Mouse (Mus musculus): ENCODE results near the gene Wfdc10.

Wfdc10 gene

DNA sequence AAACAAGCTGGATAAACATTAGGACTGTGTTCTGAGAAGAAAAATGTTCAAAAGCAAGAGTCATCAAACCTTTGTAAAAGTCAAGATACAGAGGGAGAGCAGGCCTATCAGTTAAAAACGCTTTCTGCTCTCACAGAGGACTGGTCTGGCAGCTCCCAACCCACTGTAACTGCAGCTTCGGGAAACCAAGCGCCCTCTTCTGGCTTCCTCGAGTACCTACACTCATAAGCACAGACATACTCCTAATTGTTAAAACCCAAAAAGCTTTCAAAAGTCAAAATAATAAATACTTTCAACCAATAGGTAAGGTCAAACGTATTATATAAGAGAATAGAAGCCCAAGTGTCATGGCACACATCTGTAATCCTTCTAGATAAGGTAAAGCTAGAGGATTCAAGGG lies 48.4 kb downstream of the Wfdc10 start:
- no peak for DNase-seq

DNA sequence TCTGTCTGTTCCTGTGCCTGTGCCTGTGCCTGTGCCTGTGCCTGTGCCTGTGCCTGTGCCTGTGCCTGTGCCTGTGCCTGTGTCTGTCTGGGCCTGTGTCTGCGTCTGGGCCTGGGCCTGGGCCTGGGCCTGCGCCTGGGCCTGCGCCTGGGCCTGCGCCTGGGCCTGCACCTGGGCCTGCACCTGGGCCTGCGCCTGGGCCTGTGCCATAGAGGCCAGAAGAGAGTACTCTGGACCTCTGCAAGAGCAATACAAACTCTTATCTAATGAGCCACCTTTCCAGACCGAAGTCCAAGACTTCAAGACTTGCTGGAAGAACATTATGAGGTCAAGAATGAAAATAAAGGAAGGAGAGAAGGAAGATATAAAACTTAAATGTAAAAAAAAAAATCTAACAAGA lies 49.5 kb downstream of the Wfdc10 start:
- DNase-seq, result no peak

DNA sequence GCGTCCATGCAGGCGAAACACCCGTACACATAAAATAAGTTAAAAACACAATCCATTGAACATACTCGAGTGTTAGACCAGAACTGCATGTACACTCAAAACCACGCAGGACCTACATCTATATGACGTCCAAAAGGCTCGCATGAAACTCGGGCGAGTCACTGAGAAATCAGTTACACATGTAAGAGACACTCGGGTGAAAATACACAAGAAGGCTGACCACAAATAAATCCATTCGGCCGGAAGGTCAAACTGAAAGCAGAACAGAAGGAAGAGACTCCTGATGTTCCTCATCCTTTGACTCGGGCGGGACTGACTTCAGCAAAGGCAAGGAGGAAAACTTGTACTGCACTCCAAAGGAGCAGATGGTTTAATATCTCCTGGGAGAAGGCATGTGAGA lies 50.1 kb downstream of the Wfdc10 start:
- DNase-seq, result no peak
